Mouse (Mus musculus) hindbrain, embryonic 11.5 days (tissue): ENCODE measurements at regions not wholly inside any gene's neighbourhood (a gene's known extent, or its start where the extent isn't known, plus 50 kb on each side); places are given as distances from the start of the nearest gene placed in this dataset.
A peak's percentile ranks its signal among the peaks of the same experiment; 100 is the strongest.

Experiments used
- ATAC-seq: fragments of 200-750 bp; cut with Nextera tagmentation; 2 replicates; pipeline ENCODE4 v1.8.0; 2017; ENCODE audit warnings: mild to moderate bottlenecking, moderate TSS enrichment, moderate library complexity; ENCODE audit not compliant: low FRiP score
- DNase-seq: peaks from one replicate; pipeline ENCODE4 v3.0.0-alpha.2; 2015; ENCODE audit warnings: low spot score
- H3K27ac ChIP-seq: fragments of 300-500 bp; sonication (generic); 2 replicates; pipeline ENCODE4 v1.5.1; 2014; ENCODE audit warnings: mild to moderate bottlenecking, low read depth, low read length
- H3K27me3 ChIP-seq: fragments of 300-500 bp; sonication (generic); 2 replicates; pipeline ENCODE4 v1.6.1; 2014; ENCODE audit warnings: mild to moderate bottlenecking, low read length, moderate library complexity, mixed read lengths; ENCODE audit not compliant: control insufficient read depth, insufficient read depth
- H3K36me3 ChIP-seq: fragments of 300-500 bp; sonication (generic); 2 replicates; pipeline ENCODE4 v1.6.1; 2014; ENCODE audit warnings: mild to moderate bottlenecking, low read length, moderate library complexity, mixed read lengths; ENCODE audit not compliant: control insufficient read depth, insufficient read depth
- H3K4me1 ChIP-seq: fragments of 300-500 bp; sonication (generic); replicated peaks from 2 replicates; pipeline ENCODE4 v1.6.1; 2014; ENCODE audit warnings: low read length, mixed read lengths; ENCODE audit not compliant: control insufficient read depth, insufficient read depth
- H3K4me2 ChIP-seq: fragments of 300-500 bp; sonication (generic); replicated peaks from 2 replicates; pipeline ENCODE4 v1.6.1; 2014; ENCODE audit warnings: mild to moderate bottlenecking, low read depth, low read length
- H3K4me3 ChIP-seq: fragments of 300-500 bp; sonication (generic); 2 replicates; pipeline ENCODE4 v1.5.1; 2014; ENCODE audit warnings: low read depth, low read length
- H3K9ac ChIP-seq: fragments of 300-500 bp; sonication (generic); 2 replicates; pipeline ENCODE4 v1.6.1; 2014; ENCODE audit warnings: low read depth, low read length
- H3K9me3 ChIP-seq: fragments of 300-500 bp; sonication (generic); 2 replicates; pipeline ENCODE4 v1.6.1; 2016; ENCODE audit warnings: low read length; ENCODE audit not compliant: control insufficient read depth
- WGBS: fragments of 180-500 bp; shearing (Covaris S2); extraction: QIAGEN DNeasy Blood & Tissue Kit; methylation state at CpG from one replicate; pipeline ENCODE4 v1.1.7; 2014; 5-methylcytosine and 5-hydroxymethylcytosine counted together

DNA sequence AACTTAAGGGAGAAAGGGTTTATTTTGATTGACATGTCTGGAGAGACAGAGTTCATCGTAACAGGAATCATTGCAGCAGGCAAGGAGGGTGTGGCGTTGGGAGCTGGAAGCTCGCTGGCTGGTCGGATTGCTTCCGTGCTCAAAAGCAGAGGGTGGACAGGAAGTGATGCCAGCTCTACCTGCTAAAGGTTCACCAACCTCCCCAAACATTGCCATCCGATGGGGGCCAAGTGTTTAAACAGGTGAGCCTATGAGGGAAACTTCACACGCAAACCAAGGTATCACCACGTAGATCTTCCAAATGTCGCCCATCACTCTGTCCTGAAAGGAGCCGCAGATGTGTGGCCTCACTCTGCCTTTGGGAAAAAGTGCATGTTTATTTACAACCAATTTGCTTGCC is 162.3 kb upstream of the 3110018I06Rik start:
- 96% methylated on average over 10 of the region's 10 CpGs for WGBS
- Histone ChIP-seq H3K9me3 (no peaks in the 10 kb centered on the region), H3K27ac (no peak overlapping the region), H3K4me1 (0 out of 2 replicates have a peak, but pooled peaks cover 5% of the 10 kb centered on the region), H3K4me2 (no peak overlapping the region), H3K4me3 (no peak overlapping the region), H3K36me3 (no peaks in the 10 kb centered on the region), H3K27me3 (no peaks in the 10 kb centered on the region), H3K9ac (no peak overlapping the region)
- ATAC-seq (no peak), DNase-seq (no peak)

DNA sequence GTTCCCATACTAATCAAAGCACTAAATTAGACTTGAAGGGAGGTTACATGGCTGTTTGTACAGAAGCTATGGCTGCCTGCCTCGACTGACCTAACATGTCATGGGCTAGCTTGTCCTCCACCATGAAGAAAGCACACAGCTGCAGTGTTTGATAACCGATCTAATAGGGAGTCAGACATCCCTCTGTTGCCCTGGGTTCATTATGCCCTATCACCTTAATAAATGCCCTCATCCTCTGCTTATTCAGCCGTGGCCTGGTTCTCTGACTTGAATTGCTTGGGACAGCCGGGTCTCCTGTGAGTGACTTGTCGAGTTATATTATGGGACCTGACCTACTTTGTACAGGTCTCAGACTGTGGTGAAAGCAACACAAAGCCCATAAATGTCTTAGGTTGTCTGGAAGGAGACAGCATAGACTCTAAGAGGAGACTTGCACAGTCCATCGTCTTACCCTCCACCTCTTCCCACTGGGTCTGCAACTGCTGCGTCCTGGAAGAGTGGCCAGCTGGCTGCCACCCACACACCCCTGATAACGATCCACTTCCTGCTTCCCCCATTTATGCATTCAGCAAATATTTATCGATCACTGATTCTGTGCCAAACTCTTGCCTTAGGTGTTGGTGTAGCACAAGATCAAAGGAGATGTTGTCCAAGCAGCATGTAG is 161.2 kb upstream of the 3110018I06Rik start:
- Histone ChIP-seq H3K4me1 (0 out of 2 replicates have a peak, but pooled peaks cover 5% of the 10 kb centered on the region), H3K9me3 (no peaks in the 10 kb centered on the region), H3K27me3 (no peaks in the 10 kb centered on the region), H3K27ac (no peak overlapping the region), H3K4me2 (no peak overlapping the region), H3K9ac (no peak overlapping the region), H3K36me3 (no peaks in the 10 kb centered on the region), H3K4me3 (no peak overlapping the region)
- 75% methylated on average over 9 of the region's 9 CpGs for WGBS
- ATAC-seq (no peak), DNase-seq (no peak)

- H3K4me3 ChIP-seq = no peak overlapping the region
- ATAC-seq (peak; percentile 83), DNase-seq (peak; percentile 69)
- H3K36me3 ChIP-seq = no peaks in the 10 kb centered on the region
- H3K27me3 ChIP-seq = no peaks in the 10 kb centered on the region
- 10% methylated on average over 9 of the region's 9 CpGs for WGBS
- no peaks in the 10 kb centered on the region for H3K9me3 ChIP-seq
- no peak overlapping the region; the same call in 1 of the 2 replicates for H3K4me2 ChIP-seq
- H3K9ac ChIP-seq = 0 out of 2 replicates have a peak overlapping the region, but pooled peaks have one; percentile 23
- 0 out of 2 replicates have a peak, but pooled peaks cover 5% of the 10 kb centered on the region for H3K4me1 ChIP-seq
- H3K27ac ChIP-seq = 0 out of 2 replicates have a peak overlapping the region, but pooled peaks have one; percentile 36
Observed at GRCm38 (mm10) chr12:107328986-107329385, 159.4 kb upstream of the 3110018I06Rik start.

GRCm38 (mm10) chr12:107334366-107334765 is 154.1 kb upstream of the 3110018I06Rik start:
- ATAC-seq (no peak), DNase-seq (no peak)
- Histone ChIP-seq H3K27ac (no peak overlapping the region), H3K9me3 (no peaks in the 10 kb centered on the region), H3K9ac (no peak overlapping the region), H3K4me2 (no peak overlapping the region), H3K36me3 (no peaks in the 10 kb centered on the region), H3K4me1 (no peaks in the 10 kb centered on the region), H3K4me3 (no peak overlapping the region), H3K27me3 (no peaks in the 10 kb centered on the region)
- 81% methylated on average over 8 of the region's 8 CpGs for WGBS

GRCm38 (mm10) chr12:107335106-107335505 is 153.3 kb upstream of the 3110018I06Rik start:
- DNase-seq (no peak), ATAC-seq (no peak)
- Histone ChIP-seq H3K9ac (no peak overlapping the region), H3K27me3 (no peaks in the 10 kb centered on the region), H3K4me3 (no peak overlapping the region), H3K4me2 (no peak overlapping the region), H3K36me3 (no peaks in the 10 kb centered on the region), H3K27ac (no peak overlapping the region), H3K4me1 (no peaks in the 10 kb centered on the region), H3K9me3 (no peaks in the 10 kb centered on the region)
- WGBS = 87% methylated on average over 12 of the region's 12 CpGs

GRCm38 (mm10) chr12:107338758-107339157 is 149.7 kb upstream of the 3110018I06Rik start:
- DNase-seq (no peak), ATAC-seq (no peak)
- WGBS = 85% methylated on average over 10 of the region's 10 CpGs
- no peaks in the 10 kb centered on the region for H3K27me3 ChIP-seq
- no peak overlapping the region for H3K9ac ChIP-seq
- H3K4me3 ChIP-seq = no peak overlapping the region
- H3K36me3 ChIP-seq = no peaks in the 10 kb centered on the region
- no peaks in the 10 kb centered on the region for H3K4me1 ChIP-seq
- H3K4me2 ChIP-seq = no peak overlapping the region
- H3K27ac ChIP-seq = no peak overlapping the region
- no peaks in the 10 kb centered on the region for H3K9me3 ChIP-seq

- WGBS = 65% methylated on average over 6 of the region's 6 CpGs
- Histone ChIP-seq H3K36me3 (no peaks in the 10 kb centered on the region), H3K4me1 (no peaks in the 10 kb centered on the region), H3K4me3 (no peak overlapping the region), H3K4me2 (no peak overlapping the region), H3K27me3 (no peaks in the 10 kb centered on the region), H3K9me3 (no peaks in the 10 kb centered on the region), H3K27ac (no peak overlapping the region), H3K9ac (no peak overlapping the region)
- ATAC-seq (no peak), DNase-seq (no peak)
Observed at GRCm38 (mm10) chr12:107356211-107356610, 132.2 kb upstream of the 3110018I06Rik start.

GRCm38 (mm10) chr12:107356974-107357373 is 131.5 kb upstream of the 3110018I06Rik start:
- Histone ChIP-seq H3K9me3 (no peaks in the 10 kb centered on the region), H3K27me3 (no peaks in the 10 kb centered on the region), H3K36me3 (no peaks in the 10 kb centered on the region), H3K4me1 (no peaks in the 10 kb centered on the region), H3K4me3 (no peak overlapping the region), H3K27ac (no peak overlapping the region), H3K9ac (no peak overlapping the region), H3K4me2 (no peak overlapping the region)
- ATAC-seq = no peak
- 85% methylated on average over 7 of the region's 7 CpGs for WGBS
- DNase-seq = no peak

GRCm38 (mm10) chr12:107360511-107360910 is 127.9 kb upstream of the 3110018I06Rik start:
- no peaks in the 10 kb centered on the region for H3K36me3 ChIP-seq
- DNase-seq = no peak
- WGBS = 88% methylated on average over 12 of the region's 12 CpGs

More at GRCm38 (mm10) chr12:107360511-107360910, 127.9 kb upstream of the 3110018I06Rik start:
- Histone ChIP-seq H3K9me3 (no peaks in the 10 kb centered on the region), H3K27ac (no peak overlapping the region), H3K4me2 (no peak overlapping the region), H3K9ac (no peak overlapping the region), H3K27me3 (no peaks in the 10 kb centered on the region), H3K4me3 (no peak overlapping the region), H3K4me1 (0 out of 2 replicates have a peak, but pooled peaks cover 2% of the 10 kb centered on the region)
- no peak for ATAC-seq
